Mouse (Mus musculus) left cerebral cortex, postnatal 10 days (tissue): ENCODE results near the gene Cdh3. TPM values are rescaled to one million over a fixed set of nuclear protein-coding genes. Genes with fewer than 3 reads are reported as not detected.
"Not testable (repeated sequence)": the region's sequence is repeated elsewhere in the genome, so short reads cannot be mapped to it uniquely, and the experiment has no call there.

Experiments used
- DNase-seq, 2 experiments: peaks; one replicate each; pipeline ENCODE4 v3.0.0; 2021 to 2022; ENCODE audit warnings: low spot score in 2 of 2, mixed read lengths in 1 of 2; ENCODE audit errors: extremely low spot score in 1 of 2
- intact Hi-C: fragments of 180-260 bp; cut with DNase I; formaldehyde crosslinking; loops from one replicate; pipeline ENCODE4 v1.15.1; 2025
- total RNA-seq, 2 experiments: library from RNA; stranded (reverse); gene quantifications; 2 replicates each; pipeline ENCODE4 v1.2.3; 2021

Cdh3 gene
- total RNA-seq, 2 experiments from 2014 or later = 0.34 to 0.47 TPM

DNA sequence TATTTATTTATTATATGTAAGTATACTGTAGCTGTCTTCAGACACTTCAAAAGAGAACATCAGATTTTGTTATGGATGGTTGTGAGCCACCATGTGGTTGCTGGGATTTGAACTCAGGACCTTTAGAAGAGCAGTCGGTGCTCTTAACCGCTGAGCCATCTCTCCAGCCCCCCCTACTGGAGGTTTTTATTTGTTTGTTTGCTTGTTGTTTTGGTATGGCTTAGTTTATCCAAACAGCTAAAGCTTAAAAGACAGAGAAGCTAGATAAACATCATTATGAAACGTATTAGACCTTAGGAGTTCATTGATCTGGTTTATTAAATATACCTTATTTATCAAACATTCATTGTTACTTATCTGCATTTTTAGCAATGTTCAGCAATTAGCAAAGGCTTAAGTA, 84.9 kb downstream of the Cdh3 start:
- intact Hi-C loops = not testable (repeated sequence)

DNA sequence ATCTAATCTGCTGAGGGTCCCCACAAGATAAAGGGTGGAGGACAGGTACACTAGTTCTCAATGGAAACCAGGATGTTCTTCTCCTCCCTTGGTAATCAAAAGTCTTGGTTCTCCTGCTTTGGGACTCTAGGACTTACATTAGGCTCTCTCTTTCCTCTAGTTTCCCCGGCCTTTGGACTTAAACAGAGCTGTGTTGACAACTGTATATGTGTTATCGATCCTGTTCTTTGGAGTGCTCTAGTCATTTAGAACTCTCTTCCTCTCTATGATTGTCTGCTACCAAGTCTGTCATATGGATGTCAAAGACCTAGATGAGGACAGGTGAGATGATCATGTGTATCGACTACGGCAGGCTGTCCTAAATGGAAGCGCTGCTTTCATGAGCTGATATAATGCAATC, 86.4 kb downstream of the Cdh3 start:
- intact Hi-C loops = no loop called here
- no peak for DNase-seq

More for the DNA sequence above, 84.9 kb downstream of the Cdh3 start:
- not testable (repeated sequence) for DNase-seq

DNA sequence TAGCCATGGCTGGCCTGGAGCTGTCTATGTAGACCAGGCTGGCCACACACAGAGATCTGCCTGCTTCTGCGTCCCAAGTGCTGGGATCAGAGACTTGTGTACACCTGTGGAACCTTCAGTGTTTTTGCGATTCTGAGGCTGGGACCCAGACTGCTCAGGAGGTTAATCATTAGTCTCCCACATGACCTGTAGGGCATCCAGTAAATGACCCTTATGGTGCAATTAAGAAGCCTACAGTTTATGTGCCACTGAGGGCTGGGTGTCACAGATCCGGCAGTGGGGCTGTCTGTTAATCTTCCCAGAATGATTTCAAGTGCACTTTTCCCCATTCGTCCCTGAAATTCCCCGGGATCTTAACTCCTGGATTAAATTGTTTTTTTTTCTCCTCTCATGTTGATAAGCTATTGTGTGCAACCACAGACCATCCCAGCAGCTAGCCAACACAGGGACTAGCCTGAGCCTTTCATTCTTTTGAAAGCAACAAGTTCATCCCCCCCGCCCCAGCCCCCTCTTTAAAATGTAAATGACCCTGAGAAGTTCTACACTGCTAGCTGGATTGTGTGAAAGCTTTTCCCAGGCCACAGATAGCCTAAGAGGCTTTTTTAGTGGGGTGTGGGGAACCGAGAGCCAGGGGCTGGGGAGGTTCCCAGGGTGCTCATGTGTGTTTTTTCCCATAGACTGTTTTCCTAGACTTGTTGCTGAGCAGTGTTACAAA, 88.7 kb downstream of the Cdh3 start:
- DNase-seq = no peak
- intact Hi-C loops = no loop called here

DNA sequence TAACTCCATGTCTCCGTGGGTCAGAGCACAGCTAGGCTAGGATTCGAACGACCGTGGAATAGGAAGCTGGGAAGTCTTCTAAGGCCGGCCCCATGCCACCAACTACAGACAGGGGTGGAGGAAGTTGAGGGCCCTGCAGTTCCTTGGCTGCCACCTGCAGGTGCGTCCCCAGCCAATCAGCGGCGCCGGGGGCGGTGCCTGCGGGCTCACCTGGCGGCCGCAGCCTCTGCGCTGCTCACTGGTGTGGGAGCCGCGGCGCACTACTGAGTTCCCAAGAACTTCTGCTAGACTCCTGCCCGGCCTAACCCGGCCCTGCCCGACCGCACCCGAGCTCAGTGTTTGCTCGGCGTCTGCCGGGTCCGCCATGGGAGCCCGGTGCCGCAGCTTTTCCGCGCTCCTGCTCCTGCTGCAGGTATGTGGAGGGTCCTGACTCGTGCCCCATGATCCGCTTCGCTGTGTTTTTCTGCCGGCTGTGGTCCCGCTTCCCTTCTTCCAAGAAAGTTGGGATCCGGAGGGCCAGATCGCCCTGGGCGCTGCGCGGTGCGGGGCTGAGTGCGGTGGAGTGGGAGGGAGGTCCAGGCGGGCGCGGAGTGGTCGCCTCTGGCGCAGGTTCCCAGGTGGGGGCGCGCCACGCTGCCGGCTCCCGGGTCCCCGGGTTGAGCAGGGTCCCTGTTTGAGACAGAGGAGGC, 92.6 kb downstream of the Cdh3 start, which contains the start of gene Cdh1:
Gene Cdh1 (plus strand): TSS at position 221 of the 689 bp plus-strand sequence.
- intact Hi-C loops = no loop called here
- peak in 1 of 2 experiments; percentile 37 for DNase-seq

DNA sequence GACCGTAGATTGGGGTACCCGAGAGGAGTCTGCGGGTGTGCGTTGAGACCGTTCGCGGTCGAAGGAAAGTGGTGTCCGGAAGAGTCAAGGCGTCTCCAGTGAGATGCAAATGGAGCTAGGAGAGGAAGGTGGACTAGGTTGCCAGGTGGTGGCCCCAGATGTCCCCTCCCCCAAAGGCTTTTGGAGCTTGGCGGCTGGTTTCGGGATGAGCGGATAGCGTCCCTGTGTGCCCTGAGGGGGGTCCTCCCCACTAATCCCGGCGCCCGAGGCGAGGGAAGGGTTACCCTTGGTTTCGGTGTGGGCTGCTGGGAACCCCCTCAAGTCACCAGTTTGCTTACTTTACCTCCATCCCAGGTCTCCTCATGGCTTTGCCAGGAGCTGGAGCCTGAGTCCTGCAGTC, 93.2 kb downstream of the Cdh3 start:
- DNase-seq = no peak
- intact Hi-C loops = no loop called here

DNA sequence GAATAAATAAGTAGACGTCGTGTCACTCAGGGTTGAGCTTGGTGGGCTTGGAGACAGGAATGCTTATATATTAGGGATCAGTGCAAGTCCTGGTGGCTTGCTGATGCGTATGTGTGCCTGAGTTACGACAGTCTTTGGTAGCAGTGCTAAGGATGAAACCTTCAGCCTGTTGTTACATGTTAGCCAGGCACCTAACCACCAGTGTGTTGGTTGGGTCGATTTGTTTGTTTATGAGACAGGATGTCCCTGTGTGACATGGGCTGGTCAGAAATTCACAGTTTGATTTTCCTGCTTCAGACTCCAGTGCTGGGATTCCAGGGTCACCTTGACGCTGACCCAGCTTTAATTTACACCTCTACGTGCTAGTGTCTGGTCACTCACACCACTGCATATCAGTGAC, 95.0 kb downstream of the Cdh3 start:
- no peak for DNase-seq
- intact Hi-C loops = no loop called here

DNA sequence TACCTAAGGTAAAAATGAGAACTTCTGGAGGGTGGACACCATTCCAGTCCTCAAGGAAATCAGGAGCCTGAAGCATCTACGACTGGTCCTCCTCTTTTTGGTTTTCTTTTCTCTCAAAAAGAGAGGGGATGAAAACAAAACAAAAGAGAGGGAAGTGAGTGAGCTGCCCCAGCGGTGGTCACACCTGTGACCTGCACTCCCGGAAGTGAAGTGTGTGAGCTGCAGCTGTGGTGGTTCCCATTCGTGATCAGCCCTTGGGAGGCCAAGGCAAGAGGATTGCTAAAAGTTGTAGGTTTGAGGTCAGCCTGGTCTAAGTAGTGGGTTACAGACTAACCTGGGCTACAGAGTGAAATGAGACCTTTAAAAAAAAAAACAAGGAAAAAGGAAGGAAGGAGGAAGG, 95.4 kb downstream of the Cdh3 start:
- intact Hi-C loops = no loop called here
- DNase-seq = no peak

DNA sequence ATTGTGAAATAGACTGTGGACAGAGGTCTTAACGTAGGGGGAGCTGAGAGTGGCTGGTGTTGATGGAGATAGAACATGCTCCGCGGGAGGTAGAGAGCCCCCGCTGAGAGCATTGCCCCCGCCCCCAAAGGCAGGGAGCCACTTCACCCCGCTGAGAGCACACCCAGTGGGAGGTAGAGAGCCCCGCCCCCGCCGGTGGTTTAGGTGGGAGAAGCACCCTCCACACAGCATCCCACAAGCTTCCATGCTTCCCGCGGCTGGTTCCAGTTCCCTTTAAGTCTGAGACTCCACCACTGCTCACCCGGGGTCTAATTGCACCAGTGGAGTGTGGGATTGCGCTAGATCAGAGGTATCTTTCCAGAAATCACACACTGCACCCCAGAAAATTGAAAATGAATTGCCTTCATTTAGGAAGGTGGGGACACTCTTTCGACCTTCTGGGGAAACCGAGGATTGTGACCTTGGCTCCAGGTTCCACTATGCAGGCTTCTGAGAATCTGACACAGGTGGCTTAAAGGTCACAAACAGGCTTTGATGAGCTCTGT, 96.0 kb downstream of the Cdh3 start:
- intact Hi-C loops = no loop called here

More for the DNA sequence above, 96.0 kb downstream of the Cdh3 start:
- DNase-seq = no peak

Other genes starting within 250 kb of the Cdh3 start
- 100 to 1,000 TPM; 122 to 127 TPM for gene Smpd3, start 172.9 kb upstream of the Cdh3 start, total RNA-seq
- gene Zfp90, start 95.6 kb upstream of the Cdh3 start, total RNA-seq = 10 to 100 TPM; 19.0 to 19.9 TPM
- not detected for gene 6030452D12Rik, start 10.4 kb upstream of the Cdh3 start, total RNA-seq
- 100 to 1,000 TPM; 115 to 119 TPM for gene Gm10073, start 62.6 kb downstream of the Cdh3 start, total RNA-seq
- 1 to 10 TPM; 2.6 to 3.1 TPM for gene Cdh1, start 92.5 kb downstream of the Cdh3 start, total RNA-seq
- 1 to 10 TPM; 6.1 to 6.8 TPM for gene Tango6, start 172.2 kb downstream of the Cdh3 start, total RNA-seq